Mouse (Mus musculus): Measurements from ENCODE around the gene Hoxd3. TPM values are rescaled to one million over a fixed set of nuclear protein-coding genes. Genes with fewer than 3 reads are reported as not detected.

Gene Hoxd3
- not detected for polyA plus RNA-seq (2017; shearing (Covaris generic))

DNA sequence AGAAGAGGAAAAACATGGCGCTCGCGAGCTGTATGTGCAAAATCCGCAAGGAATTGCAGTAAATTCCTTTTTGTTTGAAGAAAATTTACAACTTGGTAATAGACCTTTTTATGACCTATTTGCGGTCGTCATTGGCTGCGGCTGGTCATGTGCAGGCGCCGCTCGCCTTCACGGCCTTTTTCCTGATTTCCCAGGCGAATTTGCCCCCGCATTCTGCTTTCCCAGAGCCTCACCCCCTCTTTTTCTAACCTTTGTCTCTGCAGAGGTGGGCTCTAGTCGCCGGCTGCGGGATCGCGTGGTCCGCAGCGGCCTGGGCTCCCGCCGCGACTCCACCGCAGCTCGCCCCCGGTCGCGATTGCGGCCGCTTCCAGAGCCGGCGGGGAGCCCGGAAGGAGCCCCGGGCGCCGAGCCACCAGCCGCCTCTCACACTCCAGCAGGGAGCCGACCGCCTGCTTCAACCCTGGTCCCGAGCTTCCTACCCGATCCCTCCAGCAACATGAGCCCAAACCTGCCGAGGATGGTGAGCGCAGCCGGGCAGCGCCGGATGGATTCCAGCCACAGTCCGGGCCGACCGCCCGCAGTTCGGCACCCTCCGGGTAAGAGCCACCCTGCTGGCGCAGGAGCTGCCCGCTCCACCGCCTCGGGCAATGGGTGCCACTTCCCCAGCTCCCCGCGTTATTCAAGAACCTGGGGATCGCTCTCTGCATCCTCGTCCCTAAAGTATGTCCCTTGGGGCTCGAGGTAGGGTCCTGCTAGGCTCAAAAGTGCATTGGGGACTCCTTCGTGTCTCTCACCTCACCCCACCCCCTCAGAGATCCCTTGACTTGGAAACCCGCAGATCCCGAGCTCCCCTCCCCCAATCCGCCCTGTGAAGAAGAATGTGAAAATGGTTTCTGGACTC lies at the start of gene Hoxd3, which contains the start of gene Hoxd4:
Hoxd3 (plus strand) TSS at position 207 of the 901 bp plus-strand sequence.
Hoxd4 (plus strand) TSS at position 209 of the 901 bp plus-strand sequence.
- ATAC-seq: no peak

DNA sequence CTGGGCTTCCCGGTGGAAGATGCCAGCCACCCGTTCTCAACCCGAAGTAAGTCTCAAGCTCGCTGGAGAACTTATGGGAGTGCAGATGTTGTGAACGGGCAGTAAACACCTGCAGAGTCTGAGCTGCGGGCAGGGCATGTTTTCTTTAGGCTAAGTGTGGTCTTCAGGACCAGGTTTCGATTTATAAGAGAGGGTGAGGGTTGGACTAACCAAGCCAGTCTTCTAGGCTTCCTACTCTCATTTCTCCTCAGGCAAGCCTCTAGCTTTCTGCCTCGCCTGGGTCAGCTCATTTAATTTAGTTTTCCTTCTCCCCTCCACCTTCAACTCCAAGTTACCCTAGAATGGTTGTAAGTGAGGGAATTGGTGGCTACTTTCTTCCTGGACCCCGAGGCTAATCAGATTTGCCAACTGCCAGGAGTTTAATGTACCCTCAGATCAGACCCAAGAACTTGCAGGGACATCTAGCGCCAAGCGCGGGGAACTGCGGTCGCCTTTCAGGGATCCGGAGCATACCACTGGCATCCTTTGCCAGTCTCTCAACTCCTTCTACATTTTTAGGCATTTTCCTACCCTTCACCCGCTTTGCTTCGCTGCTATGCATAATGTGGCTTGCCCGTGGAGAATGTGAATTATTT lies 48.3 kb upstream of the Hoxd3 start:
- no peak for ATAC-seq

DNA sequence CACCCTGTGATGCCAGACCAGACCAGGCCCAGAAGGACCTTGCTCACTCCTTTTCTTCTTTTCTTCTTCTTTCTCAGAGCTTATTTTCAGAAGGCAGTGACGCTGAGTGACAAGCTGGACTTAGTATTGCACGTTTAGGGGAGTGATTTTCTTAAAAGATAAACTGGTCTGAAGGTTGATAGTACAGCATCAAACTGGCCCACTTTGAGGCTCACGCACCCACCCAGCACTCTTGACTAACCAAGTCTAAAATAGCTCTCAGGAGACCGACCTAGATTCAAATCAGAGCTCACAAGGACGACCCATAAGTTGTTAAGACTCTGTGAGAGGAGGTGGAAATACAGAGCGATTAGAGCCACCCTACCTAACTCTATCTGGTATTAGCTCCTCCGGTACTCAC lies 45.3 kb upstream of the Hoxd3 start:
- no peak for ATAC-seq

DNA sequence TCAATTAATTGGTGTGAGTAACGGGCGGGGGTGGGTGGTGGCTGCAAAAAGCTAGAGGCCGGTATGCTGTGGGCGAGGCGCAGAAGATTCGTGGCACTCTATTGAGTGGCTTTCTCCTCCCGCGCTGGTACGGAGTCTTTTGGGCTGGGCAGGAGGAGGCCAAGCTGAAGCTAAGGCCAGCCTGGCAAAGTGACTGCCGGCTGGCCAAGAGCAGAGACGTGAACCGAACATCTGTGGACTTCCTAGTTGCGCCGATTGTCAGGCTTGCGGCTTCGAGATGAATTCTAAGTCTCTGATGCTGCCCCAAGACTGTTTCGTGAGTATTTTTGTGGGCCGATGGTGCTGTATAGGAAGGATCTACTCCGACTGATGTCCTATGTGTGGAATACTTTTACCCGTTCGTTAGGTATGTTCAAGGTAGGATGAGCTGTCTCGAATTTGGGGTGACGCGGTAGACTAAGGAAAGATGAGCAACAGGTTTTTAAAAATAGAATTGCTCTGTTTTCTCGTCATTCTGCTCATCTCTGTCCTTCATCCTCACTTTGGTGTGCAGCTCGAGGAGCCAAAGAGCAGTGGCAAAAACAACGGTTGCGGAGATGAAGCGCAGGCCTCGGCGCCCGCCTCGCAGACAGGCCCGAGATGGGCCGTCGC lies 44.4 kb upstream of the Hoxd3 start:
- ATAC-seq: no peak

DNA sequence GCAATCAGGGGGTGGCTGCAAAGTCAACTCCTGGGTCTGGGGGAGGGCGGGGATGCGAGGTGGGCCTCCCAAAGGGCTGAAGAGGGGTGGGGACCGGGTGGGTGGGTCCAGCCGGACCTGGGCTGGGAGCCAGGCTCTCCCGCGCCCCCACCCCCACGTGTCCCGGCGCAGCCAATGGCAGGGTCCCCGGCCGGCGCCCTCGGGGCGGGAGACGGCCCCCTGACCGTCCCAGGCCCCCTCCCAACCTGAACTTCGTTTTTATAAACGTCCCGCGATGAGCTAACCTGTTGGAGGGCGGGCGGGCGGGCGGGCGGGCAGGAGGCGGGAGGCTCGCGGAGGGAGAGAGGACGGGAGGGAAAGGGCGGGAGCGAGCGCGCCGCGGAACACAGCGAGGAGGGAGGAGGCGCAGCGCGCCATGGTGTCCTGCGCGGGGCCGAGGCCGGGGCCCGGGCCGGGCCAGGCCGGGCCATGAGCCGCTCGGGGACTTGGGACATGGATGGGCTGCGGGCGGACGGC lies 43.8 kb upstream of the Hoxd3 start, which contains the start of gene Hoxd13:
Hoxd13 (plus strand) TSS at position 469 of the 516 bp plus-strand sequence.
- no peak for ATAC-seq

DNA sequence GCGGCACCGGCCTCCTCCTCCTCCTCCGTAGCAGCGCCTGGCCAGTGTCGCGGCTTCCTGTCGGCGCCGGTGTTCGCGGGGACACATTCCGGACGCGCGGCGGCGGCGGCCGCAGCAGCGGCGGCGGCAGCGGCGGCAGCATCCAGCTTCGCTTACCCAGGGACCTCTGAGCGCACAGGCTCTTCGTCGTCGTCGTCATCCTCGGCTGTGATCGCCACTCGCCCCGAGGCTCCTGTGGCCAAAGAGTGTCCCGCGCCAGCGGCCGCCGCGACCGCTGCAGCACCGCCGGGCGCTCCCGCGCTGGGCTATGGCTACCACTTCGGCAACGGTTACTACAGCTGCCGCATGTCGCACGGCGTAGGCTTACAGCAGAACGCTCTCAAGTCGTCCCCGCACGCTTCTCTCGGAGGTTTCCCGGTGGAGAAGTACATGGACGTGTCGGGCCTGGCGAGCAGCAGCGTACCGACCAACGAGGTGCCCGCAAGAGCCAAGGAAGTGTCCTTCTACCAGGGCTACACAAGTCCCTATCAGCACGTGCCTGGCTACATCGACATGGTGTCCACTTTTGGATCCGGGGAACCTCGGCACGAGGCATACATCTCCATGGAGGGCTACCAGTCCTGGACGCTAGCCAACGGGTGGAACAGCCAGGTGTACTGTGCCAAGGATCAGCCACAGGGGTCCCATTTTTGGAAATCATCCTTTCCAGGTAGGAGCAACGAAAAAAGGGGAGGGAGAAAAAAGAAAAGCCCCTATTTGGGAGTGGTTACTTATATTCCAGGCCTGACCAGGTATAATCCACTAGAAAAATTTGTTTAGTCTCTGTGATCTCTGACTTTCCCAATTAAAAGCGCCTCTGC lies 43.1 kb upstream of the Hoxd3 start:
- no peak for ATAC-seq

DNA sequence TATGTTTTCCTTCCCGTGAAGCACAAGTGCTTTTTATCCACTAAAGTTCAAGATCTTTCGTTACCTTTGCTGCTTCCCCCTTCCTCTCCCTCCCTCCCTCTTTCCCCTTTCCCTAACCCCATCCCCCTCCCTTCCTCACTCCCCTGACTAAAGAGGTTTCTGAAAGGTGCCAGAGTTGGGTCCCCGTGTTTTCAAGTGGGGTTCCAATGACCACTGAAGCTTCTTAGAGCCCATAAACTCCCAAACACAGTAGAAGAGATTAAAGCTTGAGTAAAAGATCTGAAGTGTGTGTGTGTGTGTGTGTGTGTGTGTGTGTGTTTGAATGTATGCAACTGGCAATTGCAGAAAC lies 42.5 kb upstream of the Hoxd3 start:
- no peak for ATAC-seq

DNA sequence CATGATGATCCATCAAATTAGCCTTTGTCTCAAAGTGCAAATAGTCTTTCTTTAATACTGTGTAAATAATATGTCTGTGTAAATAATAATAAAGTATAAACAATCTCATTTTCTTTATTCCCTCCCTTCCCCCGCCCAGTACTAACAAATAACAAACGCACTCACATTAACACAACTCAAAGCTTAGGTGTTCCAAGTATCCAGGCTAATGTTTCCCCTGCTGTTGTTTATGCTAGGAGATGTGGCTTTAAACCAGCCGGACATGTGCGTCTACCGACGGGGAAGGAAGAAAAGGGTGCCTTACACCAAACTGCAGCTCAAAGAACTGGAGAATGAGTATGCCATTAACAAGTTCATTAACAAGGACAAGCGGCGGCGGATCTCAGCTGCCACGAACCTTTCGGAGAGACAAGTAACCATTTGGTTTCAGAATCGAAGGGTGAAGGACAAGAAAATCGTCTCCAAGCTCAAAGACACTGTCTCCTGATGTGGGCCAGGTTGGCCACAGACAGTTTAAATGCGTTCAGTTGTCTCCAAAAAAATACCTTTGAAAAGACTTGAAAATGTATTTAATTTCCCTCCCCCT lies 42.0 kb upstream of the Hoxd3 start:
- ATAC-seq: no peak

DNA sequence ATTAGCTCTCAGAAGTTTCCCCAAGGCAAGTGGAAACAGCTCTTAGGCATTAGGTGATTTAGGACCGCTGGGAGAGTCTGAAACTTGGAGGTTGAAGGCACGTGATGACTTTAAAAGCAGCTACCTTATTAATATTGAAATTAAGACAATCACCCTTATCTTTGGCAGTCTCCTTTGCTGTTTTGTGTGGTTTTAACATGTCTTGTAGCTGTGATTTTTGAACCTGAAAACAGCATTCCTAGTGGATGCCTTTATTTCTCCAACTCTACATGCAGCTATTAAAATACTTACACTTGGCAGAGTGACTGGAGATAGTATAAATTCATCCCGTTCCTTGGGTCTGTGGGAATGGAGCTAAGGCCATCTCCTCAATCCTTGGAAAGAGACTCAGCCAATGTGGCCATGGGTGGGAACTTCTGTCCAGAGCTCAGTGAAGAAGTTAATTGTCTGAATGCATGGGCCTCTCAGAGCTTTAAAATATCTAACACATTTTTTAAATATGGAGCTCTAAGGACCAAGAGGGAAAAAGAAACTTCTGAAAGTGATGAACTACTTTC lies 41.0 kb upstream of the Hoxd3 start:
- ATAC-seq: no peak

DNA sequence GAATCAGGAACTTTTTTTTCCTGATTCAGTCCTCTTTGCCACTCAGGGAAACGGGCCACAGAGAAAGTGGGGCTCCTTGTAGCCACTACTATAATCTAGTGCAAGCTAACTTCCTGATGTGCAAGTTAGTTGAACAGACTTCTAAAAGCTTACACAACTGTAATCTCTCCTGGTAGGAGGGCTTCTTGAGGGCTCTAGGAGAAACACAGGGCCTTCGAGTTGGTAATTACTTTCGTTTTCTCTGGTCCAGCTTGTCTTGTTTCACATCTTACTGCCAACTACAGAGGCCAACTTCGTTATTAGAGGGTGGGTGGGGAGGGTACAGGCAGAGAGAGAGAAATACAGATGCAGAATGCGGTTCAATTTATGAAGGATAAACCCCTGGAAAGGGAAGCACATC lies 39.9 kb upstream of the Hoxd3 start:
- ATAC-seq: no peak

DNA sequence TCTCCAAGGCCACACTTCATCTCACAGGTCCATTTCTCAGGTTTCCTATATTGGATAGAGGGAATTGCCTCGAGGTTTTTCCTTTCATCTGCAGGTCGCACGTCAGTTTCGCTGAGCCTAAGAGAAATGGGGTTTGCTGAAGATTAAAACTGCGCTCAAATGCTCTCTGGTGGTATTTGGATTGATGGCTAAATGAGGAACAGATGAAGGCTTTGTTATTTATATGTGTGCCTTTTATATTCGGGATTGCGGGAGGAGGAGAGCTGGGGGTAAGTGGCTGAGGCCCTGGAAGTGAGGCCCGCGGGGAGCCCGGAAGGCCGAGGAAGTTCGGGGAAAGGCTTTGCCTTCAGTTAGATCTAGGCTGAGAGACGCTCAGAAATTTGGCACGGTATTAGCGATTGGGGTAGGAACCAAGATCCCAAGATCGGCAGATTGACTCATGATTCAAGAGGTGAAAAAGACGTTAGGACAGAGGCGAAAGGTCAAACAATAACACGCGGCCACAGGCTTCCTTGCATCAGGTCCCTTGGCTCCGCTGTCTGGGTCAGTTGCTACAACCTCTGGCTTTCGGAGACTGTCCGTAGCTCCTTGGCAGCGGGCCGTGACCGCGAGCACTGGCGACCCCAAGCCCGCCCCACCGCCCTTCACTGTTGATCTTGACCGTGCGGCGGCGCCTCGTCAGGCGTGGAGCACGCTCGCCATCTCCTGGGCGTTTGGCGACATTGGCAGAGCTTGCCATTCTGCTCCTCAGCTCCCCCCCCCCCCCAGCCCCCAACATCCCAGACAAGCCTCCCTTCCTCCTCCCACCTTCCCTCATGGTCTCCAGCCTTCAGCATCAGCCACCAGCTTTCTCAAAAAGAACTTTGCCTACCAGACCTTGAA lies 39.0 kb upstream of the Hoxd3 start:
- no peak for ATAC-seq

DNA sequence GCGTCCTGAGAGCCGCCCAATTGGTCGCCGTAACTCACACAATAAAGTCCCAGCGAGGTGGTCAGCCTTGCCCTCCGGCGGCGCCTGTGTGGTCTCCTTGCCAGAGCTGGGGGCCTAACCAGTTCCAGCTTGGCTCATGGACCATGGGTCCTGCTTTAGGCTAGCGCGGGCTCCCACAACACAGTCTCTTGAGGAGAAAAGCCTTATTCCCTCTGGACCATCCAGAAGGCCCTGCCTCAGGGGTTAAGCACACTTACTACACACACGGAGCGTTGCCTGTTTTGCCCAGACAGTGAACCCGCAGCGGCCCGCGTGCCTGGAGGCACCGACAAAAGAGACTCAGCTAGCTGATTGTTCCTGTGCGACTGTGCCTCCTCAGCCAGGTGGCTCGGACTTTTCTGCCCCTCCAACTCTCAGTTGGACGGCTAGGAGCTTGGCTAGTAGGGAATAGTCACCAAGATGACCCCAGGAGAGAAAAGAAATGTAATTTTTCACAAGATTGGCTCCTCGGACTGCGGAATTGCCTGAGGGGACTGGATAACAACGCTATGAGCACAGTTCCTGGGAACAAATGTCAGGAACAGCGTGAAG lies 37.8 kb upstream of the Hoxd3 start:
- ATAC-seq: no peak

DNA sequence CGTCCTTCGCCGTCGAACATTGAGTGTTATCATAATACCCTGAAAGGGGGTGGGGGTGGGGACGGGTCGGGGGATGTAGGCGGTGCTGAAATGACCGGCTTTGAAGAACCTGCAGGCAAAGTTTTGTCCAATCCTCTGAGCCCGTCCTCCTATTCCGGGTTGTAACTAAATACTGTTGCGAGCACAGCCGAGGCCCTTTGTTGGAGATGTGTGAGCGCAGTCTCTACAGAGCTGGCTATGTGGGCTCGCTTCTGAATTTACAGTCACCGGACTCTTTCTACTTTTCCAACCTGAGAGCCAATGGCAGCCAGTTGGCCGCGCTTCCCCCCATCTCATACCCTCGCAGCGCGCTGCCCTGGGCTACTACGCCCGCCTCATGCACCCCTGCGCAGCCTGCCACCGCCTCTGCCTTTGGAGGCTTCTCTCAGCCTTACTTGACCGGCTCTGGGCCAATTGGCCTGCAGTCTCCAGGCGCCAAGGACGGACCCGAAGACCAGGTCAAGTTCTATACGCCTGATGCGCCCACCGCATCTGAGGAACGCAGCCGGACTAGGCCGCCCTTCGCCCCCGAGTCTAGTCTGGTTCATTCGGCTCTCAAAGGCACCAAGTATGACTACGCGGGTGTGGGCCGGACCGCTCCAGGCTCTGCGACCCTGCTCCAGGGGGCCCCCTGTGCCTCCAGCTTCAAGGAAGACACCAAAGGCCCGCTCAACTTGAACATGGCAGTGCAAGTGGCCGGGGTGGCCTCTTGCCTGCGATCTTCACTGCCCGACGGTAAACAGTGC lies 36.7 kb upstream of the Hoxd3 start, which contains the start of gene Hoxd12:
Hoxd12 (plus strand) TSS at position 133 of the 785 bp plus-strand sequence.
- no peak for ATAC-seq

DNA sequence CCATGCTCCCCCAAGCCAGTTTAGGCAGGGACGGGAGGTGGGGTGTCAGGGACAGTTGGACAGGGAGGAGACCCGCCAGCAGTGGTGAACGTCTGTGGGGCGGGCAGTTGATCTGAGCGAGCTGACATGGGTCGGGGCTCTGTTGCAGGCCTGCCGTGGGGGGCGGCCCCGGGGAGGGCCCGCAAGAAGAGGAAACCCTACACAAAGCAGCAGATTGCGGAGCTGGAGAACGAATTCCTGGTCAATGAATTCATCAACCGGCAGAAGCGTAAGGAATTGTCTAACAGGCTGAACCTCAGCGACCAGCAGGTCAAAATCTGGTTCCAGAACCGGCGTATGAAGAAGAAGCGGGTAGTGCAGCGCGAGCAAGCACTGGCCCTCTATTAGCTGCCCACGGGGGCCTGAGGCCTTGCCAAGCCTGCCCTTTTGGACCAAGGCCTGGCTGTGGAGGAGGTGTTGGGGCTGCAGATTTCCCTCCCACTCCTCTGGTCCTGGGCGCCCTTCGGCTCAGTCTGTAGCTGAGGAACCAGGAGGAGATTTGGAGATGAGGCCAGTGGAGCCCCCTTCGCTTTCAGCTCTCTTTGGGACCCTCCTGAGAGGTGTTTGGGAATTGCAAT lies 36.0 kb upstream of the Hoxd3 start:
- ATAC-seq: no peak

DNA sequence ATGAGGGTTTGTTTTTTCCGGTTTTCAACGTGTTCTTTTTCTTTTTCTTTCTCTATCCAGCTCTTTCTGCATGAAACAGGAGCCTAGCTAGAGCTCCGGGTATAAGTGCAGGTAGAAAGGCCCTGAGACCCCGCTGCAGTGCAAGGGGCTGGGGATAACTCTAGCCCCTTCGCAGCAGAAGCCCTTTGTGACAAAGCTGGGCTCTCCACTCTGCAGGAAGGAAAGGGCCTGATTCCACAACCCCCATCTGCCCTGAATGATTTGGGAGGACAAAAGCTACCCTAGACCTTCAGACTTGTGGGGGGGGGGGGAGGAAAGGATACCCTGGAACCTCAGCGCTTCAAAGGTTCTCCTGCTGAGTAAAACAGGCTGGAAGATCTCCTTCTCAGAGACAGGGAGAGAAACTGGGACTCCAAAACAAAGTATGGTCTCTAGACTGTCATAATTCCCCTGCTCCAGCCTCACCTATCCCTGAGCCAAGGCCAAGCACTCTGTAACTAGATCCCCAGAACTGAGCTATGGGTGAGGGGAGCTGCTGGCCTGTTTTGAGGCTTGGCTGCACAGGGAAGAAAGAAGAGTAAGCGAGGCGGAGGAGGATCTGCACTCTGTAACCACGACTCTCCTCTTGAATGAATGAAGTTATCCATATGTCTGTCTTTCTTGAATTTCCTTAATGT lies 35.2 kb upstream of the Hoxd3 start:
- ATAC-seq: no peak

DNA sequence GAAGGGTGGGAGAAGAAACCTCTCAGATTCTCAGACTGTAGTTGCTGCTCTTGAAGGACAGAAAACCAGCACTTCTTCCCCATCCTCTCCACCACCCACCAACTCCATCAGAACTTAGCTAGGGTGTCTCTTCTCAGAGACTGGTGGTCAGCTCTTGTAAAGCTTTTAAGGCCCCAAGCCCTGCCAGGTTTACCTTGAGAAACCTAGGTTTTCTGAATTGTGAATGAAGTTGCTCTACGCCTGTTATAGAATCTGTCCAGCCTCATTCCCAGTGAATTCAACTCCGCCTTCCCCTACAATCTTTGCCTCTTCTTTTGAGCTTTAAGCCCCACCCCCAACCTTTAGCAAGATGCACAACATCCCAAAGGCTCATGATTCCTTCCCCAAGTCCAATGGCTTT lies 34.6 kb upstream of the Hoxd3 start:
- ATAC-seq: no peak

DNA sequence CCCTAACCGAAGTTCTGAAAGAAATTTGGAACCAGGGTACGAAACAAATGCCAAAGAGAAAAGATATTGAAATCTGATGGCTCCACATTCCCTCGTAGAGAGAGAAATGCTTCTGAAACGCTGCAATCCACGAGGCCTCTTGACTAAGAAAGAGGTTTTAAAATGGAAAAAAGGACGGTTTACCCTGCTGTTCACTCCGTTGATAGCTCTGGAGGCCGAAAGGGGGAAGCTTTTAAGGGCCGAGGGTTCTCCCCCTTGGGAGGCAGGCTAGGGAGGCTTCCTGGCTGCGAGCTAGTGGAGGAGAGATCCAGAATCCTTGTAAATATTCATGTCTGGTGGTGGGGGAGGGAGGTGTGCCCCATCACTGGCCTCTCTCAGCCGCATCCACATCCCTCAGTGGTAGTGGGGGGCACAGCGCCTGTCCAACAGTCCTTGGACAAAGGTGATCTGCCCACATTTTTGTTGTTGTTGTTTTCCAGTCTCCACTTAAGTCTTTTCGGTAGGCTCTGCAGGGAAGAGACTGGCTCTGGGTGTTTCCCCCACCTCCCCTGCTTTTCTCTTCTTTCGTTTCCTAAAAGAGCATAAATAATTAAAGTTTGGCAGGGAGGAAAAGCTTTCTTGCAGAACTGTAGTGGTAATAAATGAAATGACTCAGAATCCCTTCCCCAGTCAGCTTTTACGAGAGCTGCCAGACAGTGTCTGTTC lies 32.7 kb upstream of the Hoxd3 start, which contains the start of gene Hoxd11:
Hoxd11 (plus strand) TSS at position 667 of the 705 bp plus-strand sequence.
- ATAC-seq: no peak
